ENCODE assay signal across 9 mouse cellular contexts in the genomic region with DNA sequence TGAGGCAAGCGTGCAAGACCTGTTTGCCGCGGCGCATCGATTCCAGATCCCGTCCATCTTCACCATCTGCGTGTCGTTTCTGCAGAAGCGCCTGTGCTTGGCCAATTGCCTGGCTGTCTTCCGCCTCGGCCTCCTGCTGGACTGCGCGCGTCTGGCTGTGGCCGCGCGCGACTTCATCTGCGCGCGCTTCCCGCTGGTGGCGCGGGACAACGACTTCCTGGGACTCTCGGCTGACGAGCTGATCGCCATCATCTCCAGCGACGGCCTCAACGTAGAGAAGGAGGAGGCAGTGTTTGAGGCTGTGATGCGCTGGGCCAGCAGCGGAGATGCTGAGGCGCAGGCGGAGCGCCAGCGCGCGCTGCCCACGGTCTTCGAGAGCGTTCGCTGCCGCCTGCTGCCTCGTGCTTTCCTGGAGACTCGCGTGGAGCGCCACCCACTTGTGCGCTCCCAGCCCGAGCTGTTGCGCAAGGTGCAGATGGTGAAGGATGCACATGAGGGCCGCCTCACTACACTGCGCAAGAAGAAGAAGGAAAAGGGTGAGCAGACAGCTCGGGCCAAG. TPM values are rescaled to one million over a fixed set of nuclear protein-coding genes. Genes with fewer than 3 reads are reported as not detected.
DNase-seq lines count a peak whose midpoint lies in the region; ATAC-seq and TF ChIP-seq lines count a peak whose summit lies in the region.
"Had no signal": no experiment of that assay in that cellular context is flagged by ENCODE, and none has a peak within 500 bp of the region (broad histone marks: within the 10 kb centered on the region; RNA-seq: fewer than 3 reads in every experiment).

No protein-coding gene starts in this region.

- intact Hi-C loops in heart, postnatal 10 days (cut with DNase I): no loop called here

- no peaks in the 10 kb centered on the region for H3K9me3 ChIP-seq in kidney, embryonic 15.5 days (replicated peaks)

- WGBS in kidney, embryonic 15.5 days: 16% methylated on average over 54 of the region's 54 CpGs

- peak overlapping the region; percentile 64 for H3K4me2 ChIP-seq in kidney, embryonic 15.5 days
- peak overlapping the region; percentile 76 for H3K4me2 ChIP-seq in myocyte (ENCODE audit: low read depth)

- no peak overlapping the region for H3K27ac ChIP-seq in kidney, embryonic 15.5 days

- peaks cover 52% of the 10 kb centered on the region for H3K27me3 ChIP-seq in kidney, embryonic 15.5 days
- no peaks in the 10 kb centered on the region for H3K27me3 ChIP-seq in myocyte (ENCODE audit: control insufficient read depth, insufficient read depth, insufficient read length)

- H3K79me2 ChIP-seq in myocyte (ENCODE audit: control insufficient read depth, insufficient read depth): peaks cover 9% of the 10 kb centered on the region

- H3K36me3 ChIP-seq in kidney, embryonic 15.5 days: no peaks in the 10 kb centered on the region
- no peaks in the 10 kb centered on the region for H3K36me3 ChIP-seq in myocyte (ENCODE audit: control insufficient read depth, insufficient read depth)

- peak overlapping the region; percentile 16 for H3ac ChIP-seq in myocyte (ENCODE audit: control insufficient read depth, insufficient read length)

- DNase-seq in kidney, adult 9 months: no peak
- DNase-seq in embryo, embryonic 11 days: peak; percentile 58
- DNase-seq in heart, postnatal 10 days: peak; percentile 61 to 66
- peak; percentile 57 to 90 for DNase-seq in left cerebral cortex, adult 8-10 months (ENCODE audit: low spot score in 2 of 2)
- no peak for DNase-seq in spleen, postnatal 14 days (ENCODE audit: low spot score in 2 of 2)

- peaks cover 10% of the 10 kb centered on the region for H3K4me1 ChIP-seq in kidney, embryonic 15.5 days

- no peak for ATAC-seq in kidney, embryonic 15.5 days (replicated peaks; ENCODE audit: low FRiP score)
- no peak for ATAC-seq in cerebellum, adult (ENCODE audit: insufficient number of reproducible peaks, low FRiP score, low TSS enrichment)

- H3K4me3 ChIP-seq in kidney, embryonic 15.5 days (replicated peaks): peak overlapping the region; percentile 36
- H3K4me3 ChIP-seq in myocyte: peak overlapping the region; percentile 24

- no peak overlapping the region for H3K9ac ChIP-seq in kidney, embryonic 15.5 days

- TF ChIP-seq POLR2A in myocyte (IDR thresholded peaks at IDR 0.05; ENCODE audit: insufficient read length, low read depth): no peak

TF ChIP-seq in myocyte, 11 proteins besides CTCF, POLR2A, EP300 and RAD21:
- TF ChIP-seq TCF12 (IDR thresholded peaks at IDR 0.05; ENCODE audit: insufficient read depth, poor library complexity, severe bottlenecking) (no peak), MYOG (IDR thresholded peaks at IDR 0.05; ENCODE audit: control insufficient read depth in 1 of 3, insufficient read depth in 1 of 3, insufficient read length in 2 of 3, low read depth in 2 of 3) (peak in 2 of 3 experiments; percentile 2 to 9), CEBPB (IDR thresholded peaks at IDR 0.05; ENCODE audit: insufficient read depth, poor library complexity, severe bottlenecking) (peak; percentile 46; the same call in 1 of the 2 replicates)
TF ChIP-seq in myocyte: peak in this region for 2.

RNA-seq across cellular contexts. Expression of a gene that starts 0.7 kb away (rescaled TPM):
- 1.8 and 2.9 TPM in 2 replicates for polyA plus RNA-seq in kidney, embryonic 15.5 days (2015; fragmentation: Nextera tagmentation; extraction: Ambion mirVana)
- total RNA-seq in heart, postnatal 10 days (2021): 10 to 100 TPM; 10.4 to 10.7 TPM
- total RNA-seq in left cerebral cortex, adult 8-10 months (2022): 10 to 100 TPM in 1 of 4 experiments, 1 to 10 TPM in 3; 7.6 to 10.9 (median 8.8) TPM
- 70.4 TPM for polyA plus RNA-seq in myocyte (2012; fragmentation: generic; extraction: Trizol)
- total RNA-seq: hematopoietic stem cell, adult 5-6 weeks had no signal

RNA-seq across cellular contexts. Expression of a gene that starts 14.2 kb away (rescaled TPM):
- polyA plus RNA-seq in kidney, embryonic 15.5 days (2015; fragmentation: Nextera tagmentation; extraction: Ambion mirVana): 0.69 and 0.80 TPM in 2 replicates
- total RNA-seq in heart, postnatal 10 days (2021): 100 to 1,000 TPM; 111 to 112 TPM
- 10 to 100 TPM; 18.6 to 24.6 (median 23.2) TPM for total RNA-seq in left cerebral cortex, adult 8-10 months (2022)
- polyA plus RNA-seq in myocyte (2012; fragmentation: generic; extraction: Trizol): 1.9 TPM
- total RNA-seq: hematopoietic stem cell, adult 5-6 weeks had no signal

RNA-seq across cellular contexts. Expression of a gene that starts 19.0 kb away (rescaled TPM):
- 12.8 and 15.3 TPM in 2 replicates for polyA plus RNA-seq in kidney, embryonic 15.5 days (2015; fragmentation: Nextera tagmentation; extraction: Ambion mirVana)
- total RNA-seq in heart, postnatal 10 days (2021): 10 to 100 TPM; 89.0 to 98.3 TPM
- total RNA-seq in left cerebral cortex, adult 8-10 months (2022): 100 to 1,000 TPM in 3 of 4 experiments, 10 to 100 TPM in 1; 96.9 to 107 (median 105) TPM
- 47.0 TPM for polyA plus RNA-seq in myocyte (2012; fragmentation: generic; extraction: Trizol)

RNA-seq across cellular contexts. Expression of a gene that starts 59.2 kb away (rescaled TPM):
- 59.6 and 67.8 TPM in 2 replicates for polyA plus RNA-seq in kidney, embryonic 15.5 days (2015; fragmentation: Nextera tagmentation; extraction: Ambion mirVana)
- total RNA-seq in heart, postnatal 10 days (2021): 10 to 100 TPM; 46.9 to 47.7 TPM
- total RNA-seq in left cerebral cortex, adult 8-10 months (2022): 100 to 1,000 TPM in 1 of 4 experiments, 10 to 100 TPM in 3; 89.5 to 103 (median 92.6) TPM
- 9.0 TPM for polyA plus RNA-seq in myocyte (2012; fragmentation: generic; extraction: Trizol)

Comparison
In these comparisons a context has a peak if more than half of its experiments do, and no peak if none do; other contexts are left out.
1. DNase-seq: peak in embryo, embryonic 11 days (single experiment), heart, postnatal 10 days (2 of 2) and left cerebral cortex, adult 8-10 months (2 of 2); none in kidney, adult 9 months (single experiment) and spleen, postnatal 14 days (0 of 2).
2. RNA of a gene that starts 14.2 kb away (total RNA-seq): 111 to 112 TPM in heart, postnatal 10 days; 18.6 to 24.6 TPM in left cerebral cortex, adult 8-10 months; every median in the first group is over 4 times any median in the second.